Mouse (Mus musculus) adrenal gland, postnatal 36 days (tissue): ENCODE data around the gene Lbx1. TPM values are rescaled to one million over a fixed set of nuclear protein-coding genes. Genes with fewer than 3 reads are reported as not detected.

Experiments
- DNase-seq, 2 experiments: peaks; one replicate each; pipeline ENCODE4 v3.0.0; 2021; ENCODE audit warnings: mixed read lengths in 1 of 2
- total RNA-seq, 2 experiments: library from RNA; stranded (reverse); gene quantifications; 2 replicates each; pipeline ENCODE4 v1.2.3; 2021

Lbx1 gene
- total RNA-seq, 2 experiments from 2014 or later = 0.10 to 0.17 TPM

- DNase-seq = no peak
These were observed 25.7 kb downstream of the Lbx1 start for GRCm38 (mm10) chr19:45209776-45210422.

GRCm38 (mm10) chr19:45209191-45209590, 26.4 kb downstream of the Lbx1 start:
- DNase-seq = no peak

GRCm38 (mm10) chr19:45208438-45209060, 27.1 kb downstream of the Lbx1 start:
- DNase-seq = no peak

GRCm38 (mm10) chr19:45207662-45208437, 27.8 kb downstream of the Lbx1 start:
- DNase-seq = peak in 1 of 2 experiments; percentile 47

- DNase-seq = no peak
These were observed 28.5 kb downstream of the Lbx1 start for GRCm38 (mm10) chr19:45207153-45207552.

- DNase-seq = no peak
These were observed 30.1 kb downstream of the Lbx1 start for GRCm38 (mm10) chr19:45205311-45206105.

GRCm38 (mm10) chr19:45196967-45197366, 38.6 kb downstream of the Lbx1 start:
- DNase-seq = no peak

GRCm38 (mm10) chr19:45194651-45195050, 41.0 kb downstream of the Lbx1 start:
- no peak for DNase-seq

Other genes with a start within 250 kb of the Lbx1 start
- gene Sema4g, start 246.7 kb downstream of the Lbx1 start, total RNA-seq = 1 to 10 TPM; 4.2 to 5.6 TPM
- 10 to 100 TPM; 30.8 to 33.0 TPM for gene Twnk, start 230.1 kb downstream of the Lbx1 start, total RNA-seq
- gene Mrpl43, start 229.4 kb downstream of the Lbx1 start, total RNA-seq = 10 to 100 TPM; 49.0 to 53.6 TPM
- 10 to 100 TPM; 90.4 to 95.6 TPM for gene Lzts2, start 221.4 kb downstream of the Lbx1 start, total RNA-seq
- under 1 TPM; 0.13 to 0.23 TPM for gene Pdzd7, start 190.1 kb downstream of the Lbx1 start, total RNA-seq
- gene Sfxn3, start 188.3 kb downstream of the Lbx1 start, total RNA-seq = 10 to 100 TPM; 63.9 to 66.5 TPM
- 1 to 10 TPM; 3.9 to 6.6 TPM for gene Kazald1, start 160.6 kb downstream of the Lbx1 start, total RNA-seq
- not detected for gene Tlx1, start 85.1 kb downstream of the Lbx1 start, total RNA-seq
- gene Btrc, start 127.9 kb upstream of the Lbx1 start, total RNA-seq = 10 to 100 TPM; 33.8 to 37.3 TPM